Mouse (Mus musculus) layer of hippocampus, postnatal 25 days (tissue): Measurements from ENCODE around the gene Klk7. TPM values are rescaled to one million over a fixed set of nuclear protein-coding genes. Genes with fewer than 3 reads are reported as not detected.

Experiments used
- DNase-seq, 2 experiments: peaks; one replicate each; pipeline ENCODE4 v3.0.0; 2022; ENCODE audit warnings: mixed read lengths in 2 of 2, low spot score in 1 of 2; ENCODE audit errors: extremely low spot score in 1 of 2
- total RNA-seq, 2 experiments: library from RNA; stranded (reverse); gene quantifications; 2 replicates each; pipeline ENCODE4 v1.2.3; 2021

Gene Klk7
- total RNA-seq, 2 experiments from 2014 or later: 0.26 to 0.54 TPM

DNA sequence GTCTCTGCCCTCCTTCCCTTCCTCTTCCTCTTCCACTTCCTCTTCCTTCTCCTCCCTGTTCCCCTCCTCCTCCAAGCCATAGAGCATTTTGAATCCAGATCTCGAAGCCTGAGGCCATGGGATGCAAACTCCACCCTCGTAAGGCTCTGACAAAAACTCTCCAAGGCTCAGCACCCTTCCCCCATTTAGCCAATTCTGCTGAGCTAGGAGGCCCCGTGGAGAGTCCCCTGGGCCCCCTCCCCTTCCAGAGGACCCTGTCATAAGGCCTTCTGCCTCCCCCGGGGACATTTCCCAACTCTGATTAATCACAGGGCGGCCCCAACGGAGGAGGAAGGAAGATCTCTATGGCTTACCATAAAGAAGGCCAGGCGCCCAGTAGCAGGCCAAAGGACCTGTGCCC lies 19.5 kb upstream of the Klk7 start, which contains the start of gene Klk9:
Klk9 (plus strand) TSS at position 301 of the 400 bp plus-strand sequence.
- no peak for DNase-seq

DNA sequence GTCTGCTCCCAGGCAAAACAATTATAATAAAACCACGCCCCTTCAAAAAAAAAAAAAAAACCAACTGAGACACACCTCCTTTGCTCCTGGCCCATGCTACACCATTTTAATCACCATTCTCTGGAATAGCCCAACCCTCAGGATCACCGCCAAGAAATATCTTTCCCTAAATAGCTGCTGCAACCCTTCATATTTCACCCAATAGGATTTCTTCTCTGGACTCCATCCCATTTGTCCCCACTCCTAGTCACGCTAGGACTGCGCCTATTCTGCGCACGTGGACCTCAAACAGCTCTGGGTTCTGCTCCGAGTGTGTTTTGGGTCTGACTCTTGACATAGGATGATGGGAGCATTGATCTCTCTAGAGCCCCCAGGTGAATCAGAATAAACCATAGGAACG lies 14.7 kb upstream of the Klk7 start:
- no peak for DNase-seq

DNA sequence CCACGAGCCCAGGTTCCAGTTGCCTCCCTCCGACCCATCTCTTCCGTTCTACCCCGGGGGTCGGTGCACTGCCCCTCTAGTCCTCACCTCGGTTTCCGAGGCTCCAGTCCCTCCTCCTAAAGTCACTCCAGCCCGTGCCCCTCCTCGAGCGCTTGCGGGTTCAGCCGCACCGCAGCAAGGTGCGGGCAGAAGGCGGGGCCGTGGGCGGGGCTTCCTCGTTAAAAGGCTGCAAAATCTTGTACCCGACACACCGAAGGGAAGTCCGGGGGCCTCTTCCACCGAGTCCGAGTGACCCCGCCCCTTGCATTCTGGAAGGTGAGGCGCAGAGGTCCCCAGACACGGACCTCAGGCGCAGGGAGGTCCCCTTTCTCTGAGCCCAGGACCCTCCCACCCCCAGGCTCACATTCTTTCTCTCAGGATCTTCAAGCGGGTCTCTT lies 13.7 kb upstream of the Klk7 start, which contains the start of gene Klk8:
Klk8 (plus strand) TSS at position 245 of the 437 bp plus-strand sequence.
- no peak for DNase-seq

DNA sequence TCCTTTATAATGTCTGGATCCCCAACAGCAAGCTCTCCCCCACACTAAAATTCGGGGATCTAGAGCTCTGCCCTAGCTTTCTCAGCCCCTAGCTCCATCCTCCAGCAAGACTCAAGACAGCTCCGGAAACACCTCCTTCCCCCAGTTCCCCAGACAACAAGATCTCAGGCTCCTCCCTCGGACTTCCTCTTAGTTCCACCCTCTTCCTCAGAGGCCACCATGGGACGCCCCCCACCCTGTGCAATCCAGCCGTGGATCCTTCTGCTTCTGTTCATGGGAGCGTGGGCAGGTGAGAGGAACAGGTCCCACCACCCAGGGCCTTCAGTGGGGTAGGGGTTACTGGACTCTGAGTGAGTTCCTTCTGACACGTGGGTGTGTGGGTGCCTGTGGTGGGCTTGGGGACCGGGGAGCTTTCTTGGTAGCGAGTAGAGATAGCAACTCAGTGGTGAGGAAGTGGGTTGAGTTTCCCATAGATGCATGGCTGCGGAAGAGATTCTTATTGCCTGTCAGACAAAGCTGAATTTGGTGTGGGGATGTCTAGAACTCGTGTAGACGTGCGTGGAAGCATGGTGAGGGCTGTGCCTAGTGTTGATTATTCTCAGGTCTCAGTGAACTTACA lies 13.1 kb upstream of the Klk7 start:
- no peak for DNase-seq

- no peak for DNase-seq
These were observed 11.2 kb upstream of the Klk7 start for GRCm38 (mm10) chr7:43799876-43800275.

- DNase-seq: no peak
These were observed 4.1 kb downstream of the Klk7 start for GRCm38 (mm10) chr7:43815211-43815610.

DNA sequence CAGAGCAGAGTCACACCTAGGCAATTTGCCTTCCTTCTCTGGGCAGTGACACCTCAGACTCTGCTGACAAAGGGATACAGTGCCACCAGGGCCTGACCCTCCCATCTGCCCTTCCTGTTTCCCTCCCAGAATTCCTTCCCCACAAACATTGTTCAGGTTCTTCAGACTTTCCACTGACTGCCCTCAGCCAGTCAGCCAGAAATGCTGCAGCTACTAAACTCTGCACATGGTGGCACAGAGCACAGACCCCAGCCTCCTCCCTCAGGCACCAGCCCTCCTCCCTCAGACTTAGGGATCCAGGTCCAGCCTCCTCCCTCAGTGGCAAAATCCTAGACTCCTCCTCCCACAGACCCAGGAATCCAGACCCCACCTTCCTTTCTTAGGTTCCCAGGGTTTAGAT lies 5.7 kb downstream of the Klk7 start:
- no peak for DNase-seq

- no peak for DNase-seq
These were observed 10.5 kb downstream of the Klk7 start for GRCm38 (mm10) chr7:43821581-43821980.

DNA sequence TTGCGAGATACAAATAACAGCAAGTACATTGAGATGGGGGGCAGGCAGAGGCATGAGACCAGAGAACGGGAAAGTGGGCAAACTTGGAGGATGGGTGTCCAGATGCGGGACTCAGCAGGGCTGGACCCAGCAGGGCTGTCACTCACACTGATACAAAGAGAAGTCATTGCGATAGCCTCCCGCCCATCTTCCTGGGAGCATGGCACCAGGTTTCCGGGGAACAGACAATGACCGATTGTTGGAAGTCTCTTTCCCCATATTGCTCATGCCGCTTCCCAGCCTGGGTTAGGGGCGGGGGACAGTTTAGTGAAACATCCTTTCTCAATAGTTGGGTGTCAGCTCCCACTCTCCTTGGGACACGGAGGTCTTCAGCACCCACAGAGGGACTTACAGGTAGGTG lies 13.1 kb downstream of the Klk7 start, which contains the start of gene Klk6:
Klk6 (plus strand) TSS at position 301 of the 400 bp plus-strand sequence.
- DNase-seq: no peak

- DNase-seq: no peak
These were observed 15.0 kb downstream of the Klk7 start for GRCm38 (mm10) chr7:43826056-43826455.

DNA sequence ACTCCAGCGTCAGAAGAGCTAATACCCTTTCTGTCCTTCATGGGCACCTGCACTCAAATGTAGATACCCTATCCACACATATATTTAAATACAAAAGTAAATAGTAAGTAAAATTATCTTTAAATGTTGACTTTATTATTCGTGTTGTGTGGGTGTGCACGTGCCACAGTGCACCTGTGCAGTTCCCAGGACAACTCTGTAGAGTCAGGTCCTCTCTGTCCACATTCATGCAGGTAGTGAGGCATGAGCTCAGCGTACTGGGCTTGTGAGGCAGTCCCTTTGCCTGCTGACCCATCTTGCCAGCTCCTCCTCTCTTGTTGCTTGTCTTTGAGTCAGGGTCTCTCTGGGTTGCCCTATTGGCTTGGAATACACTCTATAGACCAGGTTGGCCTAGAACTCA lies 16.6 kb downstream of the Klk7 start:
- no peak for DNase-seq

DNA sequence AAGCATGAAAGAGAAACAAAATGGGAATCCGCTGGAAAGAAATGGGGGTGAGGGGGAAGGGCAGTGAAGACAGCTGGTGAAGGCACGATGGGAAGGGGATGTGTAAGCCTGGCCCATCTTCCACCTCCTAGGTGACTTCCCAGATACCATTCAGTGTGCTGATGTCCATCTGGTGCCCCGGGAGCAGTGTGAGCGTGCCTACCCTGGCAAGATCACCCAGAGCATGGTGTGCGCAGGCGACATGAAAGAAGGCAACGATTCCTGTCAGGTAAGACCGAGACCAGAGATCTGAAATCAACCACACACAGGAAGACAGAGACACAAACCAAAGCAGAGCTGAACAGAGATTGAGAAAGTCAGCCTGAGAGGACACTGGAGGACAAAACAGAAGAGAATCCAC lies 17.9 kb downstream of the Klk7 start:
- no peak for DNase-seq

- no peak for DNase-seq
These were observed 30.6 kb downstream of the Klk7 start, which contains the start of gene Klk5 for GRCm38 (mm10) chr7:43841701-43842100. Gene Klk5 (plus strand): TSS chr7:43841971.

- DNase-seq: no peak
These were observed 32.7 kb downstream of the Klk7 start for GRCm38 (mm10) chr7:43843801-43844200.

DNA sequence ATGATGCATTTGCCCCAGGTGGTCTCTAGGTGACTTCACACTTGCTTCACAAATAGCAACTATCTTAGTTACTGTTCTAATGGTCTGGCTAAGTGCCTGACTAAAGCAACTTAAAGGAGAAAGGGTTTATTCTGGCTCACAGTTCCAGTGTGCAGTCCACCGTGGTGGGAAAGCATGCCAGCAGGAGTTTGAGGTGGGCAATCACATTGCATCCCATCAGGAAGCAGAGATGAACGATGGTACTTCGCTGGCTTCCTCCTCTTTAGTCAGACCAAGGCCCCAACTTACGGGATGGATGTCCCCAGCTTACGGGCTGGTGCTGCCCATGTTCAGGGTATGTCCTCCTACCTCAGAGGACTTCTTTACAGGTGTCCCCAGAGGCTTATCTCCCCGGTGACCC lies 40.5 kb downstream of the Klk7 start:
- DNase-seq: no peak

DNA sequence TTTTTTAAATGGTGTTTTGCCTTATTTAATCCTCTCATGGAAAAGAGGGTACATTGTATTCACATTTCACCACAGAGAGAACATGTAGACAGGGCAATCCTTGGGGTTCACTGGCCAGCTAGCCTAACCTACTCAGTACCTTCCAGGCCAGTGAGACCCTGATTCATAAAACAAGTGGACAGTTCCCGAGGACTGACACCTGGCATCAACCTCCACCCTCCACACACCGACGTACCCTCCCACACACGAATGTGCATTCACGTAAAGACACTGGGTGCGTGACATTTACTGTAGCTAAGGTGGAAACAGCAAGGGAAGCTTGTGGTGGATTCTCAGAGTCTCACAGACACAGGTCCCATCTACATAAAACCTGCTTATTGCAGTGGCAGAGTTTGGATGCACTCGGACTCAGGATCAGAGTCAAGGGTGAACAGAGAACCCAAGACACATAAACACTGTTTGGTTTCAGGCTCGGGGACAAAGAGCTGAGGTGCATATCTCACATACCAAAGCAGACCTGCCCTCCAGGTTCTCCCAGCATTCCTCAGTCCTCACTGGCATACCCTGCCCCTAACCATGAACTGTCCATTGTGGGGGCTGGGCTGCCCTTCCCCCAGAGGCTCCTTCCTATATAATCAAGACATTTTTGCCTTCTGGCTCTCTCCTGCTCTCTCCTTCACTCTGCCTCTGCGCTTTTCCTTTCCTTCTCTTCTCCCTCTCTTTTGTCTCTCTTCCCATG lies 43.7 kb downstream of the Klk7 start:
- DNase-seq: no peak

- DNase-seq: no peak
These were observed 44.6 kb downstream of the Klk7 start for GRCm38 (mm10) chr7:43855709-43856108.

- DNase-seq: no peak
These were observed 45.2 kb downstream of the Klk7 start for GRCm38 (mm10) chr7:43856307-43856706.

DNA sequence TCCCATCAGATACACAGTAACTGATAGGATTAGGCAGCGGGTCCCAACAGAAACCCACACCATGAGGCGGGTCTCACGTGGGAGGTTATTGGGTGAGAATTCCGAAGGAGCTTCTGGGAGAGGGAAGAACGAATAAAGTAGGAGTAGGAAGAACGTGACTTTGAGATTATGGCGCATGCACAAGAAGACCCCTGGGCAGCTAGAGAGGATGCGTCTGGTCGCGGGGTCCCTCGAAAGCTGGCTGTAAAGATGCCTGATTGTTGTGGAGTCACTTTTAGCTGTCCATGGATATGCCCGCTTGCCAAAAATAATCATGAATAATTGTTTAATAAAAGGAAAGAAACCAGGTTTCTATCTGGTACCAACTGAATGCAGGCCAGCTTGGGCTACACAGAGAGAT lies 46.4 kb downstream of the Klk7 start:
- DNase-seq: no peak

- no peak for DNase-seq
These were observed 49.3 kb downstream of the Klk7 start for GRCm38 (mm10) chr7:43860411-43860810.
